Mouse (Mus musculus): ENCODE data around the gene Fam198a. TPM values are rescaled to one million over a fixed set of nuclear protein-coding genes. Genes with fewer than 3 reads are reported as not detected.
A peak's percentile ranks its signal among the peaks of the same experiment; 100 is the strongest.

Gene Fam198a
- total and polyA plus RNA-seq, 2 experiments: 4.0 to 4.4 TPM

- Histone ChIP-seq H3K27me3 (ENCODE audit: control insufficient read depth, insufficient read depth, low read length) (no peaks in the 10 kb centered on the region), H3K27ac (replicated peaks; ENCODE audit: insufficient read depth, low read depth, low read length) (no peak overlapping the region), H3K9ac (ENCODE audit: low read depth, low read length) (no peak overlapping the region), H3K4me3 (ENCODE audit: insufficient read depth, low read depth, low read length) (no peak overlapping the region), H3K4me1 (ENCODE audit: control insufficient read depth, insufficient read depth, low read length) (no peaks in the 10 kb centered on the region), H3K36me3 (ENCODE audit: control insufficient read depth, insufficient read depth, low read length) (no peaks in the 10 kb centered on the region), H3K79me2 (ENCODE audit: control insufficient read depth, insufficient read depth, low read length) (no peaks in the 10 kb centered on the region)
- WGBS: 11% methylated on average over 7 of the region's 7 CpGs
- TF ChIP-seq CTCF (IDR thresholded peaks at IDR 0.05; ENCODE audit: low read depth, low read length) (no peak), POLR2A (IDR thresholded peaks at IDR 0.05; ENCODE audit: extremely low read depth, insufficient read depth, low read length) (no peak)
- no peak for DNase-seq (ENCODE audit: extremely low read depth, low read depth, low spot score)
These were observed 55.8 kb downstream of the Fam198a start for GRCm38 (mm10) chr9:122006609-122007008.

DNA sequence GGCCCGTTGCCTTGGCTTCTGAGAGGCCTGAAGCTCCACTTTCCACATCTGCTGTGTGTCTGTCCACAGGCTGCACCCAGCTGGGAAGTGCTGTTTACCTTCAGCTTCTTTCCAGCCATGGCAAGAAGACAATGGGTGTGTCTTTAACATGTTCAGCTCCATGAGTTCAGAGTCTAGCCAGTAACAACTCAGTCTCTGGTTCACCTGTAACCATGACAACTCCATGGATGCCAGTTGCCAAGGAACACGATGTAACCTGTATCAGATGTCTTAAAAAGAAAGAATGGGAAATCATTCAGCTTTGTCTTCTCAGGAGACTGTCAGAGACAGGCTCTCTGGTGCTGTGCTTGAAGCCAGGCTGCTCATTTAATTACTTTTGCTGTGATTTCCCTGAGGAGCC is 58.1 kb downstream of the Fam198a start:
- 46% methylated on average over 2 of the region's 2 CpGs for WGBS

GRCm38 (mm10) chr9:122010751-122011150 is 60.0 kb downstream of the Fam198a start:
- Histone ChIP-seq H3K4me1 (ENCODE audit: control insufficient read depth, insufficient read depth, low read length) (no peaks in the 10 kb centered on the region), H3K27ac (replicated peaks; ENCODE audit: insufficient read depth, low read depth, low read length) (no peak overlapping the region), H3K27me3 (ENCODE audit: control insufficient read depth, insufficient read depth, low read length) (no peaks in the 10 kb centered on the region), H3K36me3 (ENCODE audit: control insufficient read depth, insufficient read depth, low read length) (no peaks in the 10 kb centered on the region), H3K9ac (ENCODE audit: low read depth, low read length) (no peak overlapping the region), H3K79me2 (ENCODE audit: control insufficient read depth, insufficient read depth, low read length) (no peaks in the 10 kb centered on the region), H3K4me3 (ENCODE audit: insufficient read depth, low read depth, low read length) (no peak overlapping the region)
- TF ChIP-seq CTCF (IDR thresholded peaks at IDR 0.05; ENCODE audit: low read depth, low read length) (no peak), POLR2A (IDR thresholded peaks at IDR 0.05; ENCODE audit: extremely low read depth, insufficient read depth, low read length) (no peak)
- DNase-seq (ENCODE audit: extremely low read depth, low read depth, low spot score): peak; percentile 80
- 22% methylated on average over 2 of the region's 2 CpGs for WGBS

More for the DNA sequence above, 58.1 kb downstream of the Fam198a start:
- Histone ChIP-seq H3K9ac (ENCODE audit: low read depth, low read length) (no peak overlapping the region), H3K4me3 (ENCODE audit: insufficient read depth, low read depth, low read length) (no peak overlapping the region), H3K79me2 (ENCODE audit: control insufficient read depth, insufficient read depth, low read length) (no peaks in the 10 kb centered on the region), H3K27ac (replicated peaks; ENCODE audit: insufficient read depth, low read depth, low read length) (no peak overlapping the region), H3K4me1 (ENCODE audit: control insufficient read depth, insufficient read depth, low read length) (no peaks in the 10 kb centered on the region), H3K27me3 (ENCODE audit: control insufficient read depth, insufficient read depth, low read length) (no peaks in the 10 kb centered on the region), H3K36me3 (ENCODE audit: control insufficient read depth, insufficient read depth, low read length) (no peaks in the 10 kb centered on the region)
- TF ChIP-seq CTCF (IDR thresholded peaks at IDR 0.05; ENCODE audit: low read depth, low read length) (no peak), POLR2A (IDR thresholded peaks at IDR 0.05; ENCODE audit: extremely low read depth, insufficient read depth, low read length) (no peak)
- no peak for DNase-seq (ENCODE audit: extremely low read depth, low read depth, low spot score)

GRCm38 (mm10) chr9:122012816-122013215 is 62.0 kb downstream of the Fam198a start:
- DNase-seq (ENCODE audit: extremely low read depth, low read depth, low spot score): no peak
- H3K27ac ChIP-seq (replicated peaks; ENCODE audit: insufficient read depth, low read depth, low read length): no peak overlapping the region
- H3K4me3 ChIP-seq (ENCODE audit: insufficient read depth, low read depth, low read length): no peak overlapping the region
- H3K36me3 ChIP-seq (ENCODE audit: control insufficient read depth, insufficient read depth, low read length): no peaks in the 10 kb centered on the region
- H3K27me3 ChIP-seq (ENCODE audit: control insufficient read depth, insufficient read depth, low read length): no peaks in the 10 kb centered on the region
- no peak overlapping the region for H3K9ac ChIP-seq (ENCODE audit: low read depth, low read length)
- no peaks in the 10 kb centered on the region for H3K79me2 ChIP-seq (ENCODE audit: control insufficient read depth, insufficient read depth, low read length)
- 86% methylated on average over 2 of the region's 2 CpGs for WGBS
- no peaks in the 10 kb centered on the region for H3K4me1 ChIP-seq (ENCODE audit: control insufficient read depth, insufficient read depth, low read length)
- TF ChIP-seq CTCF (IDR thresholded peaks at IDR 0.05; ENCODE audit: low read depth, low read length) (no peak), POLR2A (IDR thresholded peaks at IDR 0.05; ENCODE audit: extremely low read depth, insufficient read depth, low read length) (no peak)

DNA sequence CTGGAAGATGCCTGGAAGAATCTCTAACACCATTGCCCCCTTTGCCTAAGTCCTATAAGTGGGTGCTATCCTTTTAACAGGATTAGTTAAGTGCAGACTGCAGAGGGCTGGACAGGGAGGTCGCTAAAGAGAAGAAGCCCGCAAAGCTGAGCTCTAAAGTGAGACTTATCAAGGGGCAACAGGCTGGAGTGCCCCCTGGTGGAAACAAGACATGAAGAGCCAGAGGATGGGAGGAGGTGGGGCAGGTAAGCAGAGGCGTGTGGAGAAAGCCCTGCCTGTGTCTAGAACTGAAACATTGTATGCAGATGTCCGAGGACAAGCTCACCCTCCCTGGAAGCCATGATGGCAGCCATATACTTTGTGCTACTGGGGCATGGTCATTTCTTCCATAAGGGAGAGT is 62.8 kb downstream of the Fam198a start:
- Histone ChIP-seq H3K36me3 (ENCODE audit: control insufficient read depth, insufficient read depth, low read length) (no peaks in the 10 kb centered on the region), H3K27me3 (ENCODE audit: control insufficient read depth, insufficient read depth, low read length) (no peaks in the 10 kb centered on the region), H3K4me3 (ENCODE audit: insufficient read depth, low read depth, low read length) (no peak overlapping the region), H3K9ac (ENCODE audit: low read depth, low read length) (no peak overlapping the region), H3K4me1 (ENCODE audit: control insufficient read depth, insufficient read depth, low read length) (no peaks in the 10 kb centered on the region), H3K79me2 (ENCODE audit: control insufficient read depth, insufficient read depth, low read length) (no peaks in the 10 kb centered on the region), H3K27ac (replicated peaks; ENCODE audit: insufficient read depth, low read depth, low read length) (no peak overlapping the region)
- 64% methylated on average over 4 of the region's 4 CpGs for WGBS
- TF ChIP-seq CTCF (IDR thresholded peaks at IDR 0.05; ENCODE audit: low read depth, low read length) (peak; percentile 35), POLR2A (IDR thresholded peaks at IDR 0.05; ENCODE audit: extremely low read depth, insufficient read depth, low read length) (no peak)
- DNase-seq (ENCODE audit: extremely low read depth, low read depth, low spot score): no peak

DNA sequence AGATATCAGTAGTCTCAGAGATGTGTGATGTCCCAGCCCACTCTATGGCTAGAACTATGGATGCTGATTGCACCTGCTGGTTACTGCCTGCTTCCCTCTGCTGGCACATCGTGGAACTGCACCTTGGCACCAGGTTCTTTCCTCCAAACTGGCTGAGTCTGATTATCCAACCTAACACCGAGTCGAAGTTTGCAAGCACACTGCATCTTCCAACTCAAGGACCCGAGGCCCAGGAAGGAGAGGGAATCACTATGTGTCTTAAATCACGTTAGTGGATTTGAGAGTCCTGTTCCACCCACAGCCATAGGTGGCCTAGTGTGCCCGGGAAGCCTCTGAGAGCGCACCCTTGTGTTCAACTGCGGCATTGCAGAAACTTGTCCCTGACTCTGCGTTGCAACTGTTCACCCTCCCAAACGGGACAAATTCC is 63.5 kb downstream of the Fam198a start:
- WGBS: 5% methylated on average over 10 of the region's 10 CpGs
- Histone ChIP-seq H3K9ac (ENCODE audit: low read depth, low read length) (no peak overlapping the region), H3K4me1 (ENCODE audit: control insufficient read depth, insufficient read depth, low read length) (peaks cover 3% of the 10 kb centered on the region; the same call in 1 of the 2 replicates), H3K4me3 (ENCODE audit: insufficient read depth, low read depth, low read length) (no peak overlapping the region; the same call in 1 of the 2 replicates), H3K27ac (replicated peaks; ENCODE audit: insufficient read depth, low read depth, low read length) (no peak overlapping the region), H3K27me3 (ENCODE audit: control insufficient read depth, insufficient read depth, low read length) (no peaks in the 10 kb centered on the region), H3K36me3 (ENCODE audit: control insufficient read depth, insufficient read depth, low read length) (no peaks in the 10 kb centered on the region), H3K79me2 (ENCODE audit: control insufficient read depth, insufficient read depth, low read length) (no peaks in the 10 kb centered on the region)
- TF ChIP-seq CTCF (IDR thresholded peaks at IDR 0.05; ENCODE audit: low read depth, low read length): peak; percentile 87
- TF ChIP-seq POLR2A (IDR thresholded peaks at IDR 0.05; ENCODE audit: extremely low read depth, insufficient read depth, low read length): no peak
- peak; percentile 65 for DNase-seq (ENCODE audit: extremely low read depth, low read depth, low spot score)

Data from liver, adult 2 months (tissue).